Mouse (Mus musculus): ENCODE measurements around the gene Magi3.

DNA sequence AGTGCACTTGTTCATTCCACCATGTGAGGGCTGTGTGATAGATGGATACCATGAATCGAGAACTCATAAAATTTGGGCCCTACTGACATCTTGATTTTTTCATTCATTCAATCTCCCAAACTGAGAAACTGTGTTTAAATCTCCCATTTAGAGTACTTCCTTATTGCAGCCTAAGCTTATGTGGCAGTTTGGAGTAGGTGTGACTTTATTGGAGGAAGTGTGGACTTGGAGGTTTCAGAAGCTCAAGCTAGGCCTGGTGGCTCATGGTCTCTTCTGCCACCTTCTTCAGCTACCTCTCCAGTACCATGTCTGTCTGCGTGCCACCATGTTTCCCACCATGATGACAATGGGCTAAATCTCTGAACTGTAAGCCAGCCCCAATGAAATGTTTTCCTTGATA lies 15.9 kb upstream of the Magi3 start:
- TF ChIP-seq EP300 (IDR thresholded peaks at IDR 0.05; ENCODE audit: low read depth), result no peak
- TF ChIP-seq CTCF (IDR thresholded peaks at IDR 0.05; ENCODE audit: low read depth), result no peak

Measured in liver, postnatal 0 days (tissue).